Mouse (Mus musculus): Measurements from ENCODE around the gene Rasgef1c.

DNA sequence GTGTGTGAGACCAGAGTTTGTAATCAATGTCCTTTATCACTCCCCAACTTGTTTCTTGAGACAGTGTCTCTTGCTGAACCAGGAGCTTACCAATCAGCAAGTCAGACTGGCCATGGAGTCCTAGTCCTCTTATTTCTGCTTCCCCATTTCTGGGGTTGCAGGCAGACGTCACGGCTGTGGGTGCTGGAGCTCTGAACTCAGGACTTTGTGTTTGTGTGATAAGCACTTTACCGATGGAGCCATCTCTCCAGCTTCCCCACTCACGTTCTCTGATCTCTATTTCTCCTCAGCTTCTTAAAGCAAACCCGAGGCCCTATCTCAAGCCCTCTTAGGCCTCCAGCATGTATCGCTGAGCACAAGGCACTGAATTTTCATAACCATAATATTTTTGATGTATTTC, 17.7 kb downstream of the Rasgef1c start:
- TF ChIP-seq CTCF (IDR thresholded peaks at IDR 0.05; ENCODE audit: control insufficient read depth, insufficient read depth, insufficient read length) (no peak), USF1 (IDR thresholded peaks at IDR 0.05; ENCODE audit: low read depth) (no peak), MYOD1 (IDR thresholded peaks at IDR 0.05; ENCODE audit: control insufficient read depth, insufficient read length, low read depth) (no peak), CEBPB (IDR thresholded peaks at IDR 0.05; ENCODE audit: low read depth) (no peak)

Data from C2C12 (cell line).